Mouse (Mus musculus) neutrophil, adult 5-6 weeks (primary cell): ENCODE measurements at regions not wholly inside any gene's neighbourhood (a gene's known extent, or its start where the extent isn't known, plus 50 kb on each side); places are given as distances from the start of the nearest gene placed in this dataset.

ENCODE experiments used
- ATAC-seq: fragments of 151-379, 151-347 bp; 2 replicates; pipeline ENCODE4 v1.8.0; 2017; ENCODE audit warnings: mild to moderate bottlenecking, moderate TSS enrichment; ENCODE audit not compliant: insufficient number of reproducible peaks, poor library complexity, low FRiP score, severe bottlenecking; ENCODE audit errors: extremely low read depth

- ATAC-seq: no peak
These were observed 75.7 kb upstream of the Slc39a10 start for GRCm38 (mm10) chr1:46968361-46968760.

GRCm38 (mm10) chr1:46966917-46967266 lies 74.2 kb upstream of the Slc39a10 start:
- no peak for ATAC-seq

GRCm38 (mm10) chr1:46965996-46966916 lies 73.6 kb upstream of the Slc39a10 start:
- no peak for ATAC-seq

GRCm38 (mm10) chr1:46963973-46964727 lies 71.5 kb upstream of the Slc39a10 start:
- no peak for ATAC-seq
